Mouse (Mus musculus): ENCODE data around the gene Pex11g.

Pex11g gene

DNA sequence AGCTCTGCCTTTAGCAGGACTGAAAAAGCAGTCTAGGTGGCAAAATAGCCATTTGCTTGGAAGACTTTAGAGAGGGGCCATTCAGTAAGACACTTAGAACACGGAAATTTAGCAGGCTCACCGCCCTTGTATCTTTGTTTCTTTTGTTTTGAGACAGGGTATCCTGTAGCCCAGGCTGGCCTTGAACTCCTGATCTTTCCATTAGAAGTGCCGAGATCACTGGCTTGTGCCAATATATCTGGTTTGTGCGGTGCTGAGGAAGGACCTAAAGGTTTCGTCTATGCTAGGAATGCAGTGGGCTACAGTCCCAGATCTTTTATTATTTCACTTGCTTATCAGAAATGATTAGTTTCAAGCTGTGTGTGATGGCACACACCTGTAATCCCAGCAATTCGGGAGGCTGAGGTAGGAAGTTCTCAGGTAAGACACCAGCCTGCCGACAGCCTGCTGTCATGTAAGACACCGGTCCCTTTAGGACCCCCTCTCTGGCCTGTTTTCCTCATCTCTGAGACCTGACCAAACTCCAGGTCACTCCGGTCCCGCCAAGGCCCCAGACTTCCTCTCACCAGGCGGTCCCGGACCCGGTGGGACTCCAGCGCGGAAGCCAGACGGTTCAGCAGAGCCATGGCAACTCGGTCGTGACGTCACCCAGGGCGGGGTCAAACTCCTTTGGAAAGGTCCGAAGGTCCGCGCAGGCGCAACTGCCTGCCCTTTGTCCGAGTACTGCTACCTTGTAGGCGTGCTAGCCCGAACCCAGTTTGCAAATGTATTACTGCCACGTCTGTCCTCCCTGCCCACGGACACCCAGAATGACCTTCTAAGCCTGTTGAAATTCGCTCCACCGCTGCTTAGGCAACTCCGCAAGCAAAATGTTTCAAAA is at the start of gene Pex11g:
Gene Pex11g, minus strand, starts transcription at position 675 of the 880 bp plus-strand sequence.
- peak; percentile 99 to 100 for DNase-seq

- peak; percentile 18 to 41 for DNase-seq
Measured at GRCm38 (mm10) chr8:3517117-3517495, 49.6 kb upstream of the Pex11g start.

- peak; percentile 95 to 96 for DNase-seq
Measured at GRCm38 (mm10) chr8:3516450-3517116, 49.1 kb upstream of the Pex11g start.

DNA sequence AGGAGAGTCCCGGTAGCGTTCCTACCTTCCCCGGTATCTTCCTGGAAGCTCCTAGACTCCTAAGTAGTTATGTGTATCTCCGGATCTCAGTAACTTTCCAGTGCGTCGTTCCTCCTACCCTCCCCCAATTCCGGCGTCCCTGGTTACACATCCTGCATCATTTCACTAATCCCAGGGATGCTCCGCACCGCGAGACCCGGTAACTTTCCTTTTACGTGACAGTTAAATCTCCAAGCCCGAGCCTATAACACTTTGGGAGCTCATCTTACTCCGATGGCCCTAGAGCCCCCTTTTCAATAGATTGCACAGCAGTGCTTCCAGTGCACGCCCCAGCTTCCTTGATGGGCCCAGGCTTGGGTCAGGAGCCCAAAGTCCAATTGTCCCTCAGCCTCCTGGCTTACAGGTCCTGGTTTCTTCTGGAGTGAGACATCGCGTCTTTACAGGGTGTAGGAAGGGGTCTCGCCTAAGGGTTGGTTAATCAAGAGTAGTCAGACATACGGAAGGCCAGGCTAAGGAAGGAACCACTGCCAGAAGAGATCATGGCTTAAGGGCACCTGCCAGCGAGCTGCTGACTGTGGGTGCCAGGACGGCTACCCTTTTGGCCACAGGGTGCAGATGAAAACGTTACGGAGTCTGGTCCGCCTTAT is 48.4 kb upstream of the Pex11g start:
- DNase-seq = peak; percentile 50 to 55

GRCm38 (mm10) chr8:3515260-3515671 is 47.8 kb upstream of the Pex11g start, which contains the start of gene Pnpla6:
Gene Pnpla6, plus strand, starts transcription at chr8:3515384.
- peak; percentile 92 to 93 for DNase-seq

DNA sequence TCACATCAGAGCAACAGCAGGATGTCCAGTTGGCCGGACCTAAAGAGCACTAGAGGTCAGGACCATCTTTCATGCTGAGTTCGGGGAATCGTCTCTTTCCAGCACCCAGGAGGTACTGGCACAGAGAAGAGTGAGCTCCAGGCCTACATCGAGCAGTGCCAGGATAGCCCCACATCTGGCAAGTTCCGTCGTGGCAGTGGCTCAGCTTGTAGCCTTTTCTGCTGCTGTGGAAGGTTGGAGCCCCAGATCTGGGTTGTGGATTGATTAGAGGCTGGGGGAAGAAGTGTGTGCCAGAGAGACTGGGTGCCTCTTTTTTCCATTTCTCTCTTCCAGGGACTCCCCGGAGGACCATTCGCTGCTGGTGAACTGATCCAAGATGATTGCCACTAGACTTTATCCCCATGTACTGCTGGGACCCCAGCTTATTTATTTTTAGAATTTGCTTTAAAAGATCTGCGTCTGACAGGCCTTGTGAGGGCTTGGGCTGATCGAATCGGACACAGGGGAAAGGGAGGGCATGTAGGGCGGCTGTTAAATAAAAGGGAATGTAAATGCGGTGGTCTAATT is 47.3 kb upstream of the Pex11g start:
- DNase-seq = no peak

DNA sequence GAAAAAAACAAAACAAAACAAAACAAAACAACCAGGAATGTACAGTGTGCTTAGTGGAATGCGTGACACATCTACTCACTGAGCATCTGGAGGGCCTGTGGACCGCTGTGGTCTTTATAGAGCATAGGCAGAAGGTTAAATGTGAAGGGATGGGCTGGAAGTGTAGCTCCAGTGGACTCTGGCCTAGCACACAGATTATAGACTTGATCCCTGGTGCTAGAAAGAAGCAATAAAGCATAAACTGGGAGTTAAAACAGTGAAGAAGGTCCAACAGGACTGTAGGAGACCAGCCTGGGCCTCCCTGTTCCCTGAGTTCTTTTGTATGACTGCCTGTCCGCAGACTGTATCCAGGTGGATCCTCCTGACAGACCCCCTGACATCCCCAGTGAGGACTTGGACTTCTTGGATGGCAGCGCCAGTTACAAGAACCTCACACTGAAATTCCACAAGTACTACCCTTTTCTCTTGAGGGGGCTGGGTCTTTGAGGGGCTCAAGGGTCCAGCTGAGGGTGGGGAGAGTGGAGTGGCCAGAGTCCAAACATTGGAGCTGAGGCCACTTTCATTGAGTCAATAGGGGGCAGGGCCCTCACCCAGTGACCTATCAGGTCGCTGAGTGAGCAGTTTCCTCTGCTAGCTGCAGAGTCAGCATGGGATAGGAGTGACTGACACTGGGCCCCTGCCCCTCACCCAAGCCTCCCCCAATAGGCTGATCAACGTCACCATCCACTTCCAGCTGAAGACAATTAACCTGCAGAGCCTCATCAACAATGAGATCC is 40.7 kb upstream of the Pex11g start:
- DNase-seq = no peak

DNA sequence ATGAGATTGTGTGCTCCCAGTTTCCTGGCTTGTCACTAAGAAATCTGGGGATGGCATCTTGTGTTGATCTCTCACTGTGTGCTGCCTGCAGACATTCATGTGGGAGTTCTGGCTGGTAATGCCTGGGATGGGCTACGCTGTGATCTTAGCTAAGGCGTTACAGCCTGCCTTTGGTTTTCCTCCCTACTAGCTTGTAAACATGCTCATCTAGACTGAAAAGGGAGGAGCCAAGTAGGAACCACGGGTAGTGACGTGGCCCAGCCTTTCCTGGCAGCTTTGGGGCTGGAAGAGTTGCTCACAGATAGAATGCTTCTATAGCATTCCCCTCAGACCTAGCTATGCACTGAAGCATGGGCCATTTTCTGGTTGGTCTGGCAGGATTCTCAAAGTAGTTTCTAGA is 34.7 kb upstream of the Pex11g start:
- no peak for DNase-seq

DNA sequence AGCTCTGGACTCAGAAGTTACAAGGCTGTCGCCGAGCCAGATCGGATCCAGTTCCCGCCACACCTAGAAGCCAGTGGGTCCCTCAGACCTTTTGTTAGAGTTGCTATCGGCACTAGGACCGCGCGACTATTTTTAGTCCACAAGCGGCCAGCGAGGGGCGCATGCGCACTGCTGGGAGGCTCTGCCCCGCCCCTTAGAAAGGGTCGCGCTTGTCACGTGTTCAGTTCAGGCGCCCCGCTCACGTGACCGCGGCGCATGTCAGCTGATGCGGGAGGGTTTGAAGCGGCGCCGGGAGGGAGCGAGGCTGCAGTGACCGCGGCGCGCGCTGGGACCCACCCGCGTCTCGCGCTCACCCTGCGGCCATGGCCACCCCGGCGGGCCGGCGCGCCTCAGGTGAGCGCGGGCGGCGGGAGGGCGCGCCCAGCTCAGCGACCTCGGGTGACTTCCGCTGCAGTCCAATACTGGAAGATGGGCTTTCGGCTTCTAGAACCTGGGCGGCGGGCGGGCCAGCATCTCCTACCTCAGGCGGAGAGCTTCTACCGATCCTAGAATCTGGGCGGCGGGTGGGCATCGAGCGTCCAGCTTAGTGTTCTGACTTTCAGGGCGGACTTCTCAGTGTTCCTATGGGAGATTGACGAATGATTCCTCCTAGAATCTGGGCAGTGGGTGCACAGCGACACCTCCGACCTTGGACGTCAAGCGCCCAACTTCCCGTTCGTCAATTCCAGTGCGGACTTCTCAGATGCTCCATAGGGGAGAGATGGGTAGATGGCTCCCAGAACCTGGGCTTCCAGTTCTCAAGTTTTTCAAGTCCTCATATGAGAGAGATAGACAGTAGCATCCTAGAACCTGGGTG is 33.0 kb upstream of the Pex11g start, which contains the start of gene Mcoln1:
Gene Mcoln1, plus strand, starts transcription at position 223 of the 856 bp plus-strand sequence.
- peak; percentile 98 to 99 for DNase-seq

DNA sequence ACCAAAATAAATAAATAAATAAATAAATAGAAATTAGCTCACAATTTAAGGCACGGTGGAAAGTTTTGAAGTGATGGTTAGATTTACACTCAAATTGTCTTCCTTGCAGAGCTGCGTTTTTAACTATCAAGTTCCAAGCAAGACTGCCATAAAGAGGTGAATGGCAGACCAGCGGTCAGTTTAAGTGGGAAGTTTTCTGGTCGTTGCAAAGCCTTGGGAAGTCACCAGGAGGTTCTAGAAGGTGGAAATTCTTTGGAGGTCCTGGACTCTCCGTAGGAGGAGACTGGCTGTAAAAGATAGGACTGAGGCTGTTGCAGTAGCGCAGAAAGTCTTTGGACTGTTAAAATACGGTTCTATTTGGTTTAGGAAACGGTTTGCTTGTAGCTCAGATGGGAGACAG is 32.3 kb upstream of the Pex11g start:
- no peak for DNase-seq

DNA sequence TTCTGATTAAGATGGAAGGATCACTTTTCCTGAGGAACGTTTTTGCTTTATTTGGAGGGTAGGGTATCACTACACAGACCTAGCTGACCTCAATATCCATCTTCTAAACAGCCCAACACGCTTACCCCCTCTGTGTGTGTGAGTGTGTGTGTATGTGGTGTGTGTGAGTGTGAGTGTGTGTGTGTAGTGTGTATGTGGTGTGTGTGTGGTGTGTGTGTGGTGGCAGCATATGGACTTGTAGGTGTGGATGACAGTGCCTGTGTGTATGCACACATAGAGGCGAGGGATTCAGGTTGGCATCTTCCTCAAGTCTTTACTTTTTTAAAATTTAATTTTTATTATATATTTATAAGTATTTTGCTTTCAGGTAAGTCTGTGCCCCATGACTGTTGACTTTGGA is 31.1 kb upstream of the Pex11g start:
- DNase-seq = no peak

- DNase-seq = no peak
Measured at GRCm38 (mm10) chr8:3496428-3496748, 28.9 kb upstream of the Pex11g start.

DNA sequence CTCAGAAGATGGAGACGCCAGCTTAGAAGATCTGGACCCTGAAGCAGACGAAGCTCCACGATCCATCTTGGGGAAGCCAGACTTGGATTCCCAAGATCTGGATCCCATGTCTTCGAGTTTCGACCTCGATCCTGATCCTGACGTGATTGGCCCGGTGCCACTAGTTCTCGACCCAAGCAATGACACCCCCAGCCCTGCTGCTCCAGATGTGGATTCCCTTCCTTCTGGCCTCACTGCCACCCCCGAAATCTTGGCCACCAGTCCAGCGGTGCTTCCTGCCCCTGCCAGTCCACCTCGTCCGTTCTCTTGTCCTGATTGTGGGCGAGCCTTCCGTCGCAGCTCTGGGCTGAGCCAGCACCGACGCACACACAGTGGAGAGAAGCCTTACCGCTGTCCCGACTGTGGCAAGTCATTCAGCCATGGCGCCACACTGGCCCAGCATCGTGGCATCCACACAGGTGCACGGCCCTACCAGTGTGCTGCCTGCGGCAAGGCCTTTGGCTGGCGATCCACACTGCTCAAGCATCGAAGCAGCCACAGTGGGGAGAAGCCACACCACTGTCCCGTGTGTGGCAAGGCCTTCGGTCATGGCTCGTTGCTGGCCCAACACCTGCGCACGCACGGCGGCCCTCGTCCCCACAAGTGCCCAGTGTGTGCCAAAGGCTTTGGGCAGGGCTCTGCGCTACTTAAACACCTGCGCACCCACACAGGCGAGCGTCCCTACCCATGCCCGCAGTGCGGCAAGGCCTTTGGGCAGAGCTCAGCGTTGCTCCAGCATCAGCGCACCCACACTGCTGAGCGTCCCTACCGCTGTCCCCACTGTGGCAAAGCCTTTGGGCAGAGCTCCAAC is 28.3 kb upstream of the Pex11g start:
- DNase-seq = no peak

- DNase-seq = no peak
Measured at GRCm38 (mm10) chr8:3493845-3494208, 26.3 kb upstream of the Pex11g start.

GRCm38 (mm10) chr8:3492901-3493844 is 25.7 kb upstream of the Pex11g start, which contains the start of gene Zfp358:
Gene Zfp358, plus strand, starts transcription at chr8:3493138.
- DNase-seq = peak; percentile 67 to 78

DNA sequence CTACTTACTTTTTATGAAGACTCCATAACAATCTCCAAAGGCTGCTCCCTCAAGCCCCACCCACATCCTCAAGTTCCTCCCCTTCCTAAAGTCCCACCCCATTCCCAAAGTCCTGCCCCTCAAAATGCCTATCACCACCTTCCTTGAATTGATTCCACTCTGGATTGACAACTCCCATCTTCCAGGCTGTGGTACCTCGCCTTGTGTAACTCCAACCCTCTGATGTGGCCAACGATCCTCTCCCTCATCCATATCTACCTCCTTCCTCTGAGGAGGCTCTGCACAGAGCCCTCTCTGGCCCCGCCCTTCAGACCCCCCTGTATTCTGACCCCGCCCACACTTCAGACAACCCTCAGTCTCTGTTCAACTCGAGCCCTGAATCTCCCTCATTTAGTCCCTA is 17.7 kb upstream of the Pex11g start:
- no peak for DNase-seq

DNA sequence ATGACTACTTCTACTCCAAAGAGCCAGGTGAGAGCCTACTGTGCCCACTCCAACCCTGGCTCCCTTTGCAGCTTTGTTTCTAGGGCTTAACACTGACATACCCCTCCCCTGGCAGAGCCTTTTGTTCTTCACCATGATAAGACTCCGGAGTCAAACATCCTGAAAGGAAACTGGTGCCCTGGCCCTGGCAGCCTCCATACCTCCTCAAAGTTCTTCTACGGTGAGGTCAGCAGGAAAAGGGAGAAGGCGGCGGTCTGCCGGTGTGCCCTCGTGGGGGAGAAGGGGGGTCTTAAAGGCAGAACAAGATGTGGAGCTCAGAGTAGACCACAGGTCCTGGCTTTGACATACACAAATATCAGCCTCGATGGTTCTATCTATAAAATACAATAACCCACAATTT is 16.1 kb upstream of the Pex11g start:
- peak; percentile 31 to 46 for DNase-seq

- DNase-seq = no peak
Measured at GRCm38 (mm10) chr8:3482240-3482740, 14.8 kb upstream of the Pex11g start.

- DNase-seq = peak in 1 of 2 experiments; percentile 31
Measured at GRCm38 (mm10) chr8:3481605-3482004, 14.1 kb upstream of the Pex11g start.
